Mouse (Mus musculus): ENCODE data around the gene Arpc5l.

Gene Arpc5l

GRCm38 (mm10) chr2:39004880-39005435, at the start of gene Arpc5l:
Gene Arpc5l (plus strand): TSS chr2:39005348.
- in situ Hi-C loops (cut with MboI, MseI) = no loop called here

GRCm38 (mm10) chr2:38956062-38956461, 49.1 kb upstream of the Arpc5l start:
- in situ Hi-C loops (cut with MboI, MseI) = no loop called here

- in situ Hi-C loops (cut with MboI, MseI) = no loop called here
Measured at GRCm38 (mm10) chr2:38957671-38958223, 47.4 kb upstream of the Arpc5l start.

- in situ Hi-C loops (cut with MboI, MseI) = no loop called here
Measured at GRCm38 (mm10) chr2:38964198-38964597, 41.0 kb upstream of the Arpc5l start.

GRCm38 (mm10) chr2:38969650-38970049, 35.5 kb upstream of the Arpc5l start:
- in situ Hi-C loops (cut with MboI, MseI) = no loop called here

GRCm38 (mm10) chr2:38970057-38970456, 35.1 kb upstream of the Arpc5l start:
- in situ Hi-C loops (cut with MboI, MseI) = no loop called here

GRCm38 (mm10) chr2:38973223-38973622, 31.9 kb upstream of the Arpc5l start:
- in situ Hi-C loops (cut with MboI, MseI) = no loop called here

- in situ Hi-C loops (cut with MboI, MseI) = no loop called here
Measured at GRCm38 (mm10) chr2:38973701-38974100, 31.4 kb upstream of the Arpc5l start.

- in situ Hi-C loops (cut with MboI, MseI) = no loop called here
Measured at GRCm38 (mm10) chr2:38974171-38974570, 31.0 kb upstream of the Arpc5l start.

- in situ Hi-C loops (cut with MboI, MseI) = loop anchor here (5.0 kb wide), 1 partner anchor 1358 kb away; no protein-coding TSS in a partner anchor
Measured at GRCm38 (mm10) chr2:38975181-38975580, 30.0 kb upstream of the Arpc5l start.

- in situ Hi-C loops (cut with MboI, MseI) = loop anchor here (5.0 kb wide), 1 partner anchor 1359 kb away; no protein-coding TSS in a partner anchor
Measured at GRCm38 (mm10) chr2:38975941-38976805, 29.0 kb upstream of the Arpc5l start.

GRCm38 (mm10) chr2:38977837-38978236, 27.3 kb upstream of the Arpc5l start:
- in situ Hi-C loops (cut with MboI, MseI) = loop anchor here (5.0 kb wide), 1 partner anchor 1361 kb away; no protein-coding TSS in a partner anchor

GRCm38 (mm10) chr2:38983456-38983855, 21.7 kb upstream of the Arpc5l start:
- in situ Hi-C loops (cut with MboI, MseI) = no loop called here

- in situ Hi-C loops (cut with MboI, MseI) = no loop called here
Measured at GRCm38 (mm10) chr2:38986580-38986979, 18.6 kb upstream of the Arpc5l start.

GRCm38 (mm10) chr2:38987371-38987770, 17.8 kb upstream of the Arpc5l start:
- in situ Hi-C loops (cut with MboI, MseI) = no loop called here

GRCm38 (mm10) chr2:38987803-38988510, 17.2 kb upstream of the Arpc5l start:
- in situ Hi-C loops (cut with MboI, MseI) = no loop called here

- in situ Hi-C loops (cut with MboI, MseI) = no loop called here
Measured at GRCm38 (mm10) chr2:38988929-38989328, 16.2 kb upstream of the Arpc5l start.

GRCm38 (mm10) chr2:38992004-38992403, 13.1 kb upstream of the Arpc5l start:
- in situ Hi-C loops (cut with MboI, MseI) = no loop called here

- in situ Hi-C loops (cut with MboI, MseI) = no loop called here
Measured at GRCm38 (mm10) chr2:38992452-38992851, 12.7 kb upstream of the Arpc5l start.

GRCm38 (mm10) chr2:38997386-38998374, 7.5 kb upstream of the Arpc5l start, which contains the start of gene Wdr38:
Gene Wdr38 (plus strand): TSS chr2:38997476.
- in situ Hi-C loops (cut with MboI, MseI) = loop anchor here (5.0 kb wide), 1 partner anchor 65 kb away; the partner anchor contains the start of gene Olfml2a
